Mouse (Mus musculus) brain, embryonic 14.5 days (tissue): ENCODE data around the gene Sorcs3. TPM values are rescaled to one million over a fixed set of nuclear protein-coding genes. Genes with fewer than 3 reads are reported as not detected.
A peak's percentile ranks its signal among the peaks of the same experiment; 100 is the strongest.

Source experiments
- DNase-seq: peaks from one replicate; pipeline ENCODE4 v3.0.0-alpha.2; 2011; ENCODE audit warnings: low read depth
- CTCF ChIP-seq: fragments of 200-500 bp; IDR thresholded peaks from 2 replicates; pipeline ENCODE4 v1.5.1; 2012; ENCODE audit warnings: inconsistent platforms, mild to moderate bottlenecking, moderate library complexity, borderline replicate concordance; ENCODE audit not compliant: insufficient read depth, insufficient read length; ENCODE audit errors: extremely low read depth
- POLR2A ChIP-seq: fragments of 200-500 bp; IDR thresholded peaks from 2 replicates; pipeline ENCODE4 v1.6.1; 2012; ENCODE audit warnings: mild to moderate bottlenecking, inconsistent platforms, borderline replicate concordance; ENCODE audit not compliant: poor library complexity, insufficient read depth, insufficient read length, severe bottlenecking; ENCODE audit errors: extremely low read depth
- polyA plus RNA-seq: library from polyadenylated mRNA; depleted of rRNA; stranded (reverse); fragments of >200 nt; gene quantifications from 2 replicates; pipeline ENCODE4 v1.2.3, GENCODE M21; 2012; rRNA removed

The Sorcs3 gene
- 9.9 and 14.6 TPM in 2 replicates for polyA plus RNA-seq

DNA sequence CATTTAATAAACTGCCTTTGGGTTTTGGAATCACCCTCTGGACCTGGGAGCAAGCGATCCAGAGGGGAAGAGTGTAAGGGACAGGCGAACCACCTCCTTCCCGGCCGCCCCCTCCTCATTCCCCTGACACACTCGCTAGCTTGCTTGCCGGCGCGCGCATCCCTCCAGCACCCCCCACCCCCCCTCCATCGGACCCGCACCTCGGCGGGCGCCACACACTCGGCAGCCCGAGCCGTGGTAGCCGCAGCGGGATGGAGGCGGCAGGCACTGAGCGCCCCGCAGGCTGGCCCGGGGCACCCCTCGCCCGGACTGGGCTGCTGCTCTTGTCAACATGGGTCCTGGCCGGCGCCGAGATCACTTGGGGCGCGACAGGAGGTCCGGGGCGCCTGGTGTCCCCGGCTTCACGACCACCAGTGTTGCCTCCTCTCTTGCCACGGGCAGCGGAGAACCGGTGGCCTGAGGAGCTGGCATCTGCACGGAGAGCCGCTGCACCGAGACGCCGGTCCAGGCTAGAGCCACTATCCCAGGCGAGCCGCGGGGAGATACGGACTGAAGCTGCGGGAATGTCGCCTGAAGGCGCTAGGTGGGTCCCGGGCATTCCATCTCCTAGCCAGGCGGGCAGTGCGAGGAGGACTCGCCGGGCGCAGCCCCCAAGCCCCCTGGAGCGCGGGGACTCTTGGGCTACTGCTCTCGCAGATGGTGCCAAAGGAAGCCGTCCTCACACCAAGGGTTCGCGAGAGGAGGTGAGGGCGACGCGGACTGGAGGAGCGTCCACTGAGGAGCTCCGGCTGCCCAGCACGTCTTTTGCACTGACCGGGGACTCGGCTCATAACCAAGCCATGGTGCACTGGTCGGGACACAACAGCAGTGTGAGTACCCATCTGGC, at the start of gene Sorcs3:
Sorcs3 (plus strand) TSS at position 97 of the 886 bp plus-strand sequence.
- peak; percentile 63 for DNase-seq
- TF ChIP-seq CTCF, result no peak
- no peak for TF ChIP-seq POLR2A

DNA sequence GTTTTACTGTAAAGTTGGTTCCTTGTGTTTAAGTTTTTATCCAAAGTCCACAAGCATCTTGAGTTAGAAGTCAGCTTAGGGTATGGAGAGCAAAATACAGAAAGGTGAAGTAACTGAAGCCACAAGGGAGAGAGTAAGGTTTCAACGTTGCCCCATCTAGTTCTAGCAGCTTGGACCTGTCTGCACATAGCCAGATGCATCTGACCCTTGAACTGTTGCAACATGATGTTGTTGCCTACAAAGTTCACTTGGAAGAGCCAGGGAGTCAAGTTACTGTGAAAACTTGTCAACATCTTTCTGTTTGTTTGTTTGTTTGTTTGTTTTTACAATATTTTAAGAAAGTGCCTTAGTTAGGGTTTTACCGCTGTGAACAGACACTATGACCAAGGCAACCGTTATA, 40.5 kb upstream of the Sorcs3 start:
- no peak for TF ChIP-seq POLR2A
- TF ChIP-seq CTCF, result no peak
- DNase-seq, result no peak

GRCm38 (mm10) chr19:48167110-48167509, 38.7 kb upstream of the Sorcs3 start:
- peak; percentile 79 for DNase-seq

GRCm38 (mm10) chr19:48168284-48168683, 37.5 kb upstream of the Sorcs3 start:
- peak; percentile 26 for DNase-seq
- TF ChIP-seq POLR2A (no peak), CTCF (no peak)

More at GRCm38 (mm10) chr19:48167110-48167509, 38.7 kb upstream of the Sorcs3 start:
- TF ChIP-seq POLR2A, result no peak
- TF ChIP-seq CTCF, result no peak

- DNase-seq, result no peak
- TF ChIP-seq POLR2A (no peak), CTCF (peak; percentile 30; the same call in 1 of the 2 replicates)
Observed at GRCm38 (mm10) chr19:48174717-48175116, 31.1 kb upstream of the Sorcs3 start.

GRCm38 (mm10) chr19:48203928-48204470, 1.8 kb upstream of the Sorcs3 start:
- peak; percentile 89 for DNase-seq
- TF ChIP-seq CTCF (peak; percentile 97), POLR2A (no peak)

GRCm38 (mm10) chr19:48204476-48204875, 1.3 kb upstream of the Sorcs3 start:
- TF ChIP-seq POLR2A (no peak), CTCF (no peak)
- no peak for DNase-seq

- peak; percentile 70 for DNase-seq
- TF ChIP-seq CTCF, result no peak
Observed at GRCm38 (mm10) chr19:48204892-48205761, 698 bp upstream of the Sorcs3 start.

DNA sequence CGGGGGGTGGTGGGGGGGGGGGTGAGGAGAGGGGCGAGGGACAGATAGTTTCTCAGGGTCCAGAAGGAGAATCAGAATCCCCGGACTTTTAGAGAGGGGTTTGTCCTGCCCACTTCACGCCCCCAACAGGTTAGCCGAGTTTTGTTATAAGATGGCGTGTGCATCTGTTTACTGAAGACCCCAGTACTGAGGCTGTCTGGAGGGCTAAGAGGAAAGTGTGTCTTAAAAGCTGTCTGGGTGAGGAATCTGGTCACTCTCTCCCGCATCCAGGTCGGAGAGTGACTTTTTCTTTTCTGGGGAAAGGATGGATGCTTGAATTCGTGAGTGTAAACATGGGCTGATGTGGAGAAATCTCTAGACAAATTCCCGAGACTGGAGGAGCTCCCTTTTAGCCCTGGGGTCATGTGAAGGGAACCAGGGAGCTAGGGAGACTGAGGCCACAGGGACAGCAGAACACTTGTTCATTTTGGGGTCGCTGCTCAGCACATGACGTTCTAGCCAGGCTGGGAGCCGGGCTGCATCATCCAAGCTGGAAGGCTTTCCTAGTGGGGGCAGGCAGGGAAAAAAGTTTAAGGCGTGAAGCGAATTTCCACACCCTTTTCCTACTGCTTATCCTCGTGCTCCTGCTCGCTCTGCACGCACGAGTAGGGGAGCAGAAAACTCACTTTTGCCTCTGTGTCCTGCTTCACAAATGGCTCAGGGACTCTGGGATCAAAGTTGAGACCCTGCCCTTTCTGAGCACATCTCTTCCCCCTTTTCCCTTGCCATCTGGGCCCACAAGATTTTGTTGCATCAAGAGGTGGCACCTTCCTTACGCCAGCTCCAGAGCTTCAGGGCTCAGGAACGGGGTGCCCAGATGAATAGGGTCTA, 1.3 kb downstream of the Sorcs3 start:
- peak; percentile 35 for DNase-seq
- no peak for TF ChIP-seq CTCF
- TF ChIP-seq POLR2A, result no peak

DNA sequence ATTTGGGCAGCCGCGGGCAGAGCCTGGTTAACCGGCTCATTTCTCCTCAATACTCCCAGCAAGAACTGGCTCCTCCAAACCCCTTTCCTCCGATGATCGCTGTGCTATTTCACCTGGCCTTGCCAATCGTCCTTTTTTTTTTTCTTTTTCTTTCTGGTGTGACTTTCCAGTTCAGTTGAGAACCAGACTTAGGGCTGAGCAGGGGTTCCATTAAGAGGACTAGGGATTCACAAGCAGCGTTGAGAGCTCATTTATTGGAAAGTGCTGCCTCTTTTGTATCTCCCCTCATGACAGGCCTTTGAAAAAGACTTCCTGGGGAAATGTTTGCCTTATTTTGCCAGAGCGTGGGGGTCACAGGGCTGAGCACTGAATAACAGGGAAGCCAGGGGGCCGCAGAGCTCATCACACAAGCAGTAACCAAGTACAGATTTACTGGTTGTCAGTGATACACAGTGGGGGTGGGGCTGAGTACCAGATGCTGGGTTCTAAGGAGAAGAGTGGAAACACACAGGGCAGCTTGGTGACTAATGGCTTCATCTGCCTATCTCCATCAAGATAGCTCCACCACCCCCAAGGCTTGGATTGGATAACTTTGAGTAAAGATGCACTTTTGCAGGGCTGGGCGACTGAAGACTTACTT, 2.0 kb downstream of the Sorcs3 start:
- peak; percentile 67 for DNase-seq
- no peak for TF ChIP-seq POLR2A
